Mouse (Mus musculus) spleen, postnatal 36 days (tissue): Measurements from ENCODE around the gene Polr2f.

Source experiments
- DNase-seq, 2 experiments: peaks; one replicate each; pipeline ENCODE4 v3.0.0; 2022; ENCODE audit warnings: low spot score in 2 of 2, mixed read lengths in 1 of 2

The Polr2f gene

DNA sequence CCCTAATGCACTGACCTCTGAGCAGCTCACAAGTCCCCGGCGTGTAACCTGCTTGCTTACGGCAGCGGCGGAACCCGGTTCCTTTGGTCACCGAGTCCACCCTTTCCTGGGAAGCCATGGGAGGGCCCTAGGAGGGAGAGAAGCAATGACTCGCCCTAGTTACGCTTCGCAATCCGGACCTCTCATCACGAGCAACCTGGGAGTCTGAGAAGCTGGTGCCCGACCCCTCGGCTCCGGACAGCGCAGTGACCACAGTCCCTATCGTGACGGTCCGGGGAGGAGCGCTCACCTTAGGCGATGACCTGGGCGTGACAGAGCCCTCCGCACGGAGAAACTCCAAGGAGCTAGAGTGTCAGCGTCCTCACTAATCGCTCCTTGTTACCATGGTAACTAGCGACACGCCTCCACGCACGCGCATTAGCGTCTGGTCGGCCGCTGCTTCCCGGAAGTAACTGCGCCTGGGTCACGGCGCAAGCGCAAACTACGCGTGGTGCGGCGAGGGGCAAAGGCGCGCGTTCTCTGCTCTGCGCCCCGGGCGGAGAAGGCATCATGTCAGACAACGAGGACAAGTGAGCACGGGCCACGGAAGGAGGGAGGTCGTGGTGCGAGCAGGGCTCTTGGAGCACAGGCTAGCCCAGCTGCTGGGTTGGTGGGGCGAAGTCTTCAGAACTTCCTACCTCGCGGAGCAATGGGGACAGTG is at the start of gene Polr2f, which contains the start of gene 1700088E04Rik:
Gene Polr2f, plus strand, starts transcription at position 144 of the 700 bp plus-strand sequence.
Gene 1700088E04Rik, minus strand, starts transcription at position 388 of the 700 bp plus-strand sequence.
- peak; percentile 90 to 93 for DNase-seq

- no peak for DNase-seq
Measured at GRCm38 (mm10) chr15:79092284-79092683, 48.5 kb upstream of the Polr2f start.

DNA sequence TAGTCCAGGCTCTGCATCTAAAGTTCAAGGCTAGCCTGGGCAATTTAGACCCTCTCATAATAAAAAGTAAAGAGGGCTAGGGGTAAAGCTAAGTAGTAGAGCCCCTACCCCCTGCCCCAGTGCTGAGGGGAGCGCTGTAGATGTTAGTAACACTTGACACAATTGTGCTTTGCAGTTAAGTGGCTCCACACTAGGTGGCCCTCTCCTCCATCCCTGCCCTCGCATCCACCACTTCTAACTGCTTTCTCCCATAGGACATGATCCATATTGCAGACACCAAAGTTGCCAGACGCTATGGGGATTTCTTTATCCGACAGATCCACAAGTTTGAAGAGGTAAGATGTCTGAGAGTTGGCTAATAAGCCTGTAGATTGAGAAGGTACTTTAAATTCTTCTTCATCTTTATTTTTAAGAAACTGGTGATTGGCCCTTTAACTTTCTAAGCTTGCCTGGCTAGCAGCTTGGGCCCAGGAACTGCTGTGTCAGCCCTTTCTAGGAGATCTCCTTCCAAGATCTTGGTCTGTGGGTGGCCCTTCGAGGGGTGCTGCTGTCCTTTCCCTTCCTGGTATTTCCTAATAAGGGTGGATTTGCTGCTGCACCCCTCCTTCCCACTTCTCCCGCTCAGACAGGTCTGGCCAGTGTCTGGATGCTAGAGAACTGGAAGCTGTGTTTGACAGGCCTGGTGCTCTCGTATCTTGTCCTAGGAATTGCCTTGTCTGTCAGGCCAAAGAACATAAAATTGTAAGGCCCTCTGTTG is 47.5 kb upstream of the Polr2f start:
- DNase-seq: no peak

GRCm38 (mm10) chr15:79095483-79095882 is 45.3 kb upstream of the Polr2f start:
- no peak for DNase-seq

DNA sequence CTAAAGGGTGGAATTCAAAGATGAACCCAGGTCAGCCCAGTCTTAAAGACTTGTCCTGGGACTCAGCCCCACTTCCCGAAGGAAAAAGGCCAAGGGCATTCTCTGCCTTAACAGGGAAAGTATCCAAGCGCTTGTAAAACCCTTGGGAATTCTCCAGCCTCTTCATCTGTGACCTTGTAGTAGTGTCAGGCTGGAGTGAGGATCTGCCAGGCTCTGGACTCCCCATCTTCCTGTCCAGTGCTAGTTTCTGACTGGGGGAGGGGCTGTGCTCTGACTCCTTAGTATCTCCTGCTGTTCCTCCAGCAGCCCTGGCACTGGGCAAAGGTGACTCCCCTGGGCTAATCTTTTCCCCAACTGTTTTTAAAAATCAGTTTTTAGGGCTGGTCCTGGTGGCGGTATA is 44.3 kb upstream of the Polr2f start:
- DNase-seq: no peak

DNA sequence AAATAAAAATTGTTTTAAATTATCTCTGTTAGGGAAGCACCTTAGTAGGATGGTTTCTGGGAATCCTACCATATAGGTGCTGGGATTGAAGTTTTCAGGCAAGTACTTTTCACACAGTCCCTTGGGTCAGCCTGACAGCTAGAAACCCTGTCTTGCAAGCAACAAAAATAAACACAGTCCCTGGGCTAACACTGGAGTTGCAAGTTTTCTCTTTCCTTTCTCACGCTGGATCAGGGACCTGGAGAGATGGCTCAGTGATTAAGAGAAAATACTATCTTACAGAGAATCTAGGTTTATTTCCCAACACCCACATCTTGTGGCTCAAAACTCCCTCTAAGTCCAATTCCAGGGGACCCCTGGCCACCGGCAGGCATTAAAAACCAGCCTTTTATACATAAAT is 43.7 kb upstream of the Polr2f start:
- no peak for DNase-seq

- no peak for DNase-seq
Measured at GRCm38 (mm10) chr15:79097611-79098025, 43.2 kb upstream of the Polr2f start.

- no peak for DNase-seq
Measured at GRCm38 (mm10) chr15:79098220-79098619, 42.6 kb upstream of the Polr2f start.

DNA sequence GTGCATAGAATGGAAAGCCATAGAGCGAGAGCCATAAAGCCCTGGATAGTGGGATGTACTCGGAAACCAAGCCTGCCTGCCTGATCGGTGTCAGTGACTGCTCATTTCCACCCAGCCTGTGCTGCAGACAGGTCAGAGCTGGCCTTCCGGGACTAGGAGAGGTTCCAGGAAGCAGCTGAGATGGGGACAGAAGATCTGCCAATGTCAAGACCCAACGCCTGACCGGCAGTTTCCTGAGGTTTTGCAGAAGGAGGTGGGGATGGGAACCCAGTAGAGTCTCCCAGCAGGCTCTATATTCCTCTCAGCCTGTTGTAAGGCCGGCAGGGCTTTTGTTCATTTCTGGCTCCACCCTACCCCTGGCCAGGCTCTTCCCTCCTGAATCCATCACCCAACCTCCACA is 41.9 kb upstream of the Polr2f start:
- no peak for DNase-seq

- no peak for DNase-seq
Measured at GRCm38 (mm10) chr15:79099456-79099855, 41.4 kb upstream of the Polr2f start.

DNA sequence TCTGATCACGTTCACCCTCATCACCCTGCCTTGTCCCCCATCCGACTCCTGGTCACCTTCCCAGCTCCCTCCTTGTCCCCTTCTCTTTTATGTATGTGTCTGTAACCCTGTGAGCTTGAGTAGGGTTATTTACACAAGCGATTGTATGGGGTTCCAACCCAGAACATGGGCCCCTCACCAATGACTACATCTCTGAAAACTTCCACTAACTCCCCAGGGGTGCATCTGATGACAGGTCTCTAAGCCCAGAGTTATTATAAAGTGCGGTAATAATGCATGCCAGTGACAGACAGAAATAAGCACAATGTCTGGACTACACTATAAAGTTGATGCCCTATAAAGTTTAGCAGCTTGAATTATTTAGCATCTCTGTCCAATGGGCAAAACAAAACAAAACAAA is 40.4 kb upstream of the Polr2f start:
- no peak for DNase-seq

DNA sequence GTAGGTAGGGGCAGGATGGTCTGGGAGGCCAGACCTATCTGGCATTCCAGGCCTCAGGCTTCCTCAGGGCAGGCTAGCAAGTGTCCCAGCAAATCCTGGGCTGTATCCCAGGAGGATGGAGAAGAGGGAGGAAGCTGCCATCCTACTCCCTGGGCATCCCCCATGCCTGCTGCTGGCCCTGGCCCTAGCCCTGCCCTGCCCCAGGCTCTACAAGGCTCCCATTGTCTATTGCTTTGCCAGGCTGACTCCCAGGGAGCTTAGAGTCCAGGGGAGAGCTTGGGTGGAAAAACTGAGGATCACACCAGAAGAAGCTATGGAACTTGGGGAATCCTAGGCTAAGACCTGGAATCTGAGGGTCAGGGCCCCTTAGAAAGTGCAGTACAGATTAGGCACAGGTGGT is 39.3 kb upstream of the Polr2f start:
- DNase-seq: no peak

GRCm38 (mm10) chr15:79103264-79103663 is 37.5 kb upstream of the Polr2f start:
- no peak for DNase-seq

GRCm38 (mm10) chr15:79105804-79106203 is 35.0 kb upstream of the Polr2f start:
- DNase-seq: no peak

- no peak for DNase-seq
Measured at GRCm38 (mm10) chr15:79107966-79108365, 32.8 kb upstream of the Polr2f start.

DNA sequence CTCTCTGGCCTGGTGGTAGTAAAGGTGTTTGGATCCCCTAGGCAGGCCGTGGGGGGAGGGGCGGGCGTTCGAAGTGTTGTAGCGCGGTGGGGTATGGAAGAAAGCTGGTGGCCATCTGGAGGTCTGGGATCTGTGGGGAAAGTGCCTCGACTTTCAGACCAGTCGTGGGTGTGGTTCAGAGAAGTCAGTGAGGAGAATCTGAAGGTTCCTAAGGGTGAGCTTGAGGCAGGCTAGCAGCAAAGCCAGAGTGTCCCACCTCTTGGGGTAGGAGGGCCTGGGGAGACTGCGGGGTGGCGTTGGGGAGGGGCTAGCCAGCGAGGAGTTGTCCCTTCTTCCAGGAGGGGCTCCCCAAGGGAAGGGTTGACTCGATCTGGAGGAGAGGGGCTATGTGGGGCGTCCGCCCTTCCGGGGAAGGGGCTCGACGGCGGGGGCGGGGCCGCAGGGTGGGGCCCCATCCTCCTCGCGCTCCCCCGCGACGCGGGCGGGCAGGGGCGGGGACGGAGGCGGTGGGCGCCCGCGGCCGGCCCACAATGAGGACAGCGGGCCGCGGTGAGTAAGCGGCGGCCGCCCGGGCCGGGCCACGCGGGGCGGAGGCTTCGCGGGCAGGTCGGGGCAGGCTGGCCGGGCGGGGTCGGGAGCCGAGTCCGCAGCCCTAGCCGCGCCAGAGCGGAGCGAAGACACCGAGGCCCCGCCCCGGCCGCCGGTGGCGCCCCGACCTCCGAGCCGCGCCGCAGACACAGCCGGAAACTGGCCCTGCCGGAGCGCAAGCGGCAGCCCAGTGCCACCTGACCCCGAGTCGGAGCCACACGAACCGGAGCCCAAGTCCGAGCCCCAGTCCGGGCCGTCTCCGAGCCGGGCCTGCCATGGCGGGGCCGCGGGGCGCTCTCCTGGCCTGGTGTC is 32.1 kb upstream of the Polr2f start, which contains the start of gene Micall1:
Gene Micall1, plus strand, starts transcription at position 478 of the 900 bp plus-strand sequence.
- peak; percentile 65 to 78 for DNase-seq

DNA sequence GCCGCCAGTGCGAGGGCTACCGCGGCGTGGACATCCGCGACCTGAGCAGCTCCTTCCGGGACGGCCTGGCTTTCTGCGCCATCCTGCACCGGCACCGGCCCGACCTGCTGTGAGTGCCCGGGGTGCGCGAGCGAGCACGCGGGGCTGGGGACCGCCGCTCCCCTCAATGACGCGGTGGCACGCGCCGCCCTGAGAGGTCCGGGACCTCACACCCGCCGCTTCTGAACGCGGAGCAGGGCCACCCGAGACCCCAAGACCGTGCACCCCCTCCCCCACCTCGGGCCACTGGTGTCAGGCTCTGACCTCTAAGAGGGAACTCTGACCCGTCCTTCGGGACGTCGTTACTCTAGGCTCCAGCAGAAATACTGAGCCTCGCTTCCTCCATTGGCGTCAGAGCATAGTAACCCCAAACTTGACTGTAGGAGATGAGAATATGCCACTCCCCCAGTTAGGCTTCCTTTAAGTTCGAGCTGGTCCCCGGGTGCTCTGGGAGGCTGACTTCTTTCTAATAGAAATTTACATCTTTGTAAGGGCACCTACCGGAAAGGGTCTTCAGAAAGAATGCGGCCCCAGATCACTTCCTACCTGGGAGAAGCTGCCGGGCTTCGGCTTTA is 31.4 kb upstream of the Polr2f start:
- DNase-seq: peak in 1 of 2 experiments; percentile 22

DNA sequence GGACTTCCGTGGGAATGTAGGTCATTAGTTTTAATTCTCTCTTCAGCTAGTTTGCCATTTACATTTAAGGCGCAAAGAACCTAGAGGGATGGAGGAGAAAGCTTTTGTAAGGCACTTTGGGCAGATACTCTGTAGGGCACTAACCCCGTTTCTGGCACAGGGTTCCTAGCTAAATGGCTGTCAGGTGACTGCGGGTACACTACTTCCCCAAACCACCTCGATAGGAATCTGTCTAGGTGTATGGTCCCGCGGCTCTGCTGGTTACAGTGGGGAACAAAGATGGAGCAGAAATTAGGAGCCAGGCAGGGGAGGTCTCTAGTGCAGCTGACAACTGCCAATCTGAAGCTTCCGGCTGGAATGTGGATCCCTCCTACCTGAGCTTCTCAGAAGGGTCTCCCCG is 30.8 kb upstream of the Polr2f start:
- DNase-seq: no peak

DNA sequence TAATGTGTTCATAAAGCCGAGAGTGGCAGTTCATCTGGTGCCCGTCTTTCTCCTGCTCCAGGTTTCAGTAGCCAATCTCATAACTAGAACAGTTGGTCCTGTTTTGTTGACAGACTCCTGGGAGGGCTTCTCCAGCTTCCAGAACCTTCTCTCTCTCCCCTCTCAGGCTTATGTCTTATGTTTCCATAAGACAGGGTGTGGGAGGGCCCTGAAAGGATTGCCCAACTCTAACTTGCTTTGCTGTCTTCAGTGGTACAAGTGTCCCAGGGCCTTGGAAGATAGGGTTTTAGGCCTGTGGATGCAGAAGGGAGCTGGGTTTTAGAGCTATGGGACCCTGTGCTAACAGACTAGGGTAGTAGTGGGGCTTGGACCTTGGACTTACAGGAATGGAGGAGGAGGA is 30.3 kb upstream of the Polr2f start:
- no peak for DNase-seq

- DNase-seq: no peak
Measured at GRCm38 (mm10) chr15:79111774-79112173, 29.0 kb upstream of the Polr2f start.

DNA sequence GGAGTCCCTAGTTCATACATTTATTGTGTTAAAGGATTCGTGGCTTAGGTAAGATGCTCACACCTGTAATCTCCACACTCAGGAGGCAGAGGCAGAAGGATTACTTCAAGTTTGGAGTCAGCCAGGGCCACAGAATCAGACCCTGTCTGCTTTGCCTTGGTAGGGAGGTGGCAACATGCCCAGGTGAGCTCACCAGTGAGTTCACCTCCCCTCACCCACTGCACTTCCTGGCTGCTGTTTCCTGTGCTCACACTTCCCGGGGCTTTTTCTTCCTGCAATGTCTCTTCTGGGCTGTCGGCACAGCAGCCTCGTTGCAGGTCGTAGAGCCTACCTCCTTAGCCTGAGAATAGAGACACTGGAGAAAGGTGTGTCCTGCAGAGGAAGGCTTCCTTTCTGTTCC is 25.5 kb upstream of the Polr2f start:
- DNase-seq: no peak

DNA sequence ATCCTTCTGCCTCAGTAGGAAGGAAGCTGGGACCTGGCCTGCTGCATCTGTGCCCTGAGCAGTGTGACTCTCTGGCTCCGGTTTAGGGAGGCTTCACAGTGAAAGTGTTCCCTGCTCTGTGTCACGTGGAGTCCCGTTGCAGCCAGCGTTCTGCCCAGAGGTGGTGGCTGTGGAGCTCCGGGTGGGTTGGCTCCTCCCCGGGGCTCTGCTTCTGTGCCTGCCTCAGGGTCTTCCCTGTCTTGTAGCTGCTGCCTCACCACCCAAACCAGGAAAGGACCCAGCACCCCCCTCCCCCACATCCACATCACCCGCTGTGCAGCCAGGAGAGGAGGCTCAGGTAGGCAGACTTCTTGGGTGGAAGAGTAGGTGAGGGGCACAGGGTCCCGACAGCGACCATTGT is 21.3 kb upstream of the Polr2f start:
- DNase-seq: no peak
